Mouse (Mus musculus) intestine, embryonic 15.5 days (tissue): ENCODE data around the gene Rapgef1. TPM values are rescaled to one million over a fixed set of nuclear protein-coding genes. Genes with fewer than 3 reads are reported as not detected.
"Not testable (repeated sequence)": the region's sequence is repeated elsewhere in the genome, so short reads cannot be mapped to it uniquely, and the experiment has no call there.

Experiments used
- ATAC-seq: fragments of 200-750 bp; cut with Nextera tagmentation; 2 replicates; pipeline ENCODE4 v1.8.0; 2017; ENCODE audit warnings: moderate TSS enrichment, moderate library complexity
- H3K27ac ChIP-seq: fragments of 300-500 bp; sonication (generic); 2 replicates; pipeline ENCODE4 v1.5.1; 2015; ENCODE audit warnings: mild to moderate bottlenecking, inconsistent platforms
- H3K27me3 ChIP-seq: fragments of 300-500 bp; sonication (generic); replicated peaks from 2 replicates; pipeline ENCODE4 v1.6.1; 2015; ENCODE audit warnings: inconsistent platforms
- H3K36me3 ChIP-seq: fragments of 300-500 bp; sonication (generic); 2 replicates; pipeline ENCODE4 v1.6.1; 2015; ENCODE audit warnings: inconsistent platforms
- H3K4me1 ChIP-seq: fragments of 300-500 bp; sonication (generic); replicated peaks from 2 replicates; pipeline ENCODE4 v1.6.1; 2015; ENCODE audit warnings: inconsistent platforms
- H3K4me2 ChIP-seq: fragments of 300-500 bp; sonication (generic); replicated peaks from 2 replicates; pipeline ENCODE4 v1.6.1; 2015; ENCODE audit warnings: mild to moderate bottlenecking, inconsistent platforms
- H3K4me3 ChIP-seq: fragments of 300-500 bp; sonication (generic); replicated peaks from 2 replicates; pipeline ENCODE4 v1.5.1; 2015; ENCODE audit warnings: inconsistent platforms
- H3K9ac ChIP-seq: fragments of 300-500 bp; sonication (generic); 2 replicates; pipeline ENCODE4 v1.6.1; 2015; ENCODE audit warnings: inconsistent platforms
- H3K9me3 ChIP-seq: fragments of 300-500 bp; sonication (generic); 2 replicates; pipeline ENCODE4 v1.6.1; 2016; ENCODE audit warnings: inconsistent platforms
- WGBS: fragments of 180-500 bp; shearing (Covaris S2); methylation state at CpG from one replicate; pipeline ENCODE4 v1.1.7; 2015; 5-methylcytosine and 5-hydroxymethylcytosine counted together
- polyA plus RNA-seq: library from polyadenylated mRNA; unstranded; fragments of >200 nt; fragmentation: Nextera tagmentation; extraction: Ambion mirVana; gene quantifications from 2 replicates; pipeline ENCODE4 v1.2.1, GENCODE M21; 2015

Rapgef1 gene
- polyA plus RNA-seq, 1 experiment from 2014 or later, result 12.3 TPM

GRCm38 (mm10) chr2:29781256-29781655, 161.7 kb downstream of the Rapgef1 start:
- WGBS, result 93% methylated on average over 2 of the region's 2 CpGs
- not testable (repeated sequence) for H3K4me3 ChIP-seq, ATAC-seq, H3K9ac ChIP-seq, H3K4me1 ChIP-seq, H3K27me3 ChIP-seq, H3K9me3 ChIP-seq, H3K27ac ChIP-seq, H3K4me2 ChIP-seq
- H3K36me3 ChIP-seq, result peaks cover 72% of the 10 kb centered on the region

GRCm38 (mm10) chr2:29784290-29784689, 164.8 kb downstream of the Rapgef1 start:
- ATAC-seq, result no peak
- H3K9ac ChIP-seq, result no peak overlapping the region; the same call in 1 of the 2 replicates
- H3K4me3 ChIP-seq, result no peak overlapping the region
- peaks cover 47% of the 10 kb centered on the region for H3K36me3 ChIP-seq
- no peak overlapping the region for H3K27ac ChIP-seq
- H3K4me2 ChIP-seq, result no peak overlapping the region
- WGBS, result 67% methylated on average over 4 of the region's 4 CpGs
- peaks cover 10% of the 10 kb centered on the region for H3K4me1 ChIP-seq
- no peaks in the 10 kb centered on the region for H3K27me3 ChIP-seq
- no peaks in the 10 kb centered on the region for H3K9me3 ChIP-seq

GRCm38 (mm10) chr2:29787104-29787917, 167.8 kb downstream of the Rapgef1 start, which contains the start of gene Coq4:
TSS of gene Coq4 (plus strand) at chr2:29787493.
- Histone ChIP-seq H3K4me1 (peaks cover 7% of the 10 kb centered on the region; the same call in 1 of the 2 replicates), H3K27ac (peak within 1 kb of the TSS; percentile 77), H3K4me2 (peak within 1 kb of the TSS; percentile 86), H3K9ac (peak within 1 kb of the TSS; percentile 81), H3K27me3 (no peaks in the 10 kb centered on the region), H3K4me3 (peak within 1 kb of the TSS; percentile 84), H3K36me3 (peaks cover 33% of the 10 kb centered on the region), H3K9me3 (no peaks in the 10 kb centered on the region)
- peak; percentile 89 for ATAC-seq
- WGBS, result 2% methylated on average over 31 of the region's 31 CpGs

- H3K27ac ChIP-seq, result peak within 1 kb of the TSS; percentile 77
- peaks cover 7% of the 10 kb centered on the region; the same call in 1 of the 2 replicates for H3K4me1 ChIP-seq
- H3K36me3 ChIP-seq, result peaks cover 25% of the 10 kb centered on the region
- WGBS, result under 1% methylated on average over 45 of the region's 45 CpGs
- H3K9me3 ChIP-seq, result no peaks in the 10 kb centered on the region
- peak within 1 kb of the TSS; percentile 86 for H3K4me2 ChIP-seq
- peak; percentile 92 for ATAC-seq
- H3K4me3 ChIP-seq, result peak within 1 kb of the TSS; percentile 84
- H3K9ac ChIP-seq, result peak within 1 kb of the TSS; percentile 81
- H3K27me3 ChIP-seq, result no peaks in the 10 kb centered on the region
These were observed 168.6 kb downstream of the Rapgef1 start, which contains the start of gene Trub2 for GRCm38 (mm10) chr2:29787937-29788681. TSS of gene Trub2 (minus strand) at chr2:29788502.

Other genes with a start within 250 kb of the Rapgef1 start
- gene Gm13420, start 132.0 kb downstream of the Rapgef1 start, polyA plus RNA-seq, result 0.43 and 1.3 TPM in 2 replicates
- 0.33 and 0.95 TPM in 2 replicates for gene Gm13547, start 139.6 kb downstream of the Rapgef1 start, polyA plus RNA-seq
- gene Coq4, start 167.8 kb downstream of the Rapgef1 start, polyA plus RNA-seq, result 45.7 and 56.6 TPM in 2 replicates
- 30.5 and 40.5 TPM in 2 replicates for gene Trub2, start 168.8 kb downstream of the Rapgef1 start, polyA plus RNA-seq
- 31.8 and 35.2 TPM in 2 replicates for gene Slc27a4, start 182.9 kb downstream of the Rapgef1 start, polyA plus RNA-seq
- gene Urm1, start 200.4 kb downstream of the Rapgef1 start, polyA plus RNA-seq, result 23.8 and 26.4 TPM in 2 replicates
- 23.7 and 24.2 TPM in 2 replicates for gene Cercam, start 249.4 kb downstream of the Rapgef1 start, polyA plus RNA-seq